Mouse (Mus musculus) regulatory T cell (primary cell): ENCODE results near the gene Mgll.

ENCODE experiments used
- in situ Hi-C: fragments of 300-600 bp; cut with MboI, MseI; formaldehyde crosslinking; loops from one replicate; pipeline ENCODE4 v1.15.1; 2025; ENCODE audit warnings: high pct_unique_total_duplicates

The Mgll gene

DNA sequence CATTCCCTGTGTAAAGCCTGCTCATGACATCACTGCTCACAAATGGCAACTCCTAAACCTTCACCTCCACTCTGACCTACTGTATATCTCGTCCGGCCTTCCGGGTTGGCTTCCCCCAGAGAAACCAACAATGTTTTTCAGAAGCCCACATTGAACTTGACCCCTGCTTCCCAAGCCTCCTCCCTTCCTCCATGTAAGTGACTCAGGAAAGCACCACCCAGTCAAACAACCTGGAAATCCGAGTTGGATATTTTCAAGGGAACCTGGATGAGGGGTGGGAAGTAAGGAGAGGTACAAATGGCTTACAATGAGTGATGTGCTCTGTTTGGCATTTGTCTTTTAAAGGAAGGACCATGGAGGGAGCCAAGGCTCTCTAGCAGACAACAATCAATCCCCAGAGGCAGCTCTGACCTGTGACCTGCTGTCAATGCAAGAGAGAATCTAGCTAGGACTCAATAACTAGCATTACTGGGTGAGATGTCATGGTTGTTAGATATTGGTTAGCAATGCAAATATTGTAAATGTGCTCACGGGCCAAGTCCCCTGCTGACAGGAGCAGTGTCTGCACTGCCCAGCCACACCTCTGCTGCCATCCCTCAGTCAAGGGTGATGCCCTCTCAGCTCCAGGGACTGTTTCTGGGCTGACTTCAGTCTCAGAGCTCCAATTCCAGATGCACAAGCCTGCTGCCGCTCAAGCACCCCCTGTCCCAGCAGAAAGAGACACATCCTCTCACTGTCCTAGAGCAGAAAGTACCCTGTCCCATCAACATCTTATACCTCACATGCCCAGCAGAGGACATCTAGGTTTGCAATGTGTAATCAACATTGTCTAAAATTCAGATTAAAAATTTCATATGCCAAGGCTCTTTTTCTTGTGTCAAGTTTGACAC is 6.8 kb upstream of the Mgll start:
- in situ Hi-C loops: no loop called here

DNA sequence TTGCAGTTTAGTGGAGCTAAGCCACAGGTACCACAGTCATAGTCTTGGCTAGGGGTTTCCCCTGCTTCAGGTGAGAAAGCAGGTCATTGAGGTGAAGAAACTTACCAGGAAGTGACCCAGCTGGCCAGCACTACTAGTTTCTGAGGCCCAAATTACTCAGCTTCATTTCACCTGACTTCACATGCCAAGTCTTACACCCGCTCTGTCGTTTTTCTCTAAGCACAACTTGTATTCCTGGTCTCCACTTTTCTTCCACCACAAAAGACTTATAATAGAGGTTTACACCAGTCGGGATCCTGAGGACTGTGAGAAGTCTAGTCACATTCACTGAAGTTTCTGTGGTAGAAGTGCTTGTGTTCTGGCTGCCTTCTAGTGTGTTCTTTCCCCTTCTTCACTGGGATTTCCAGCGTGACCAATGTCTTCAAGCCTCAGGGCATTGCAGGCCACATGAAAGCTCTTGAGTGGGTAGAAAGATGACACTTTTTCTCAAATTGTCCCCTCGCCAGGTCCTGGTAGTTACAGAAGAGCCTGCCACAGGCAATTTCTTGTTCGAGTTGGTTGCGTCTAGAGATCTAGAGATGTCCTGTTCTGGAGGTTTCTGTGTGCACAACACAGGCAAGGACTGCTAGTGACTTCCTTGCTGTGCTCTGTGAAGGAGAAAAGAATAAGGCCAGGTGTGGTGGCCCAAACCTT is 6.0 kb upstream of the Mgll start:
- in situ Hi-C loops: no loop called here

DNA sequence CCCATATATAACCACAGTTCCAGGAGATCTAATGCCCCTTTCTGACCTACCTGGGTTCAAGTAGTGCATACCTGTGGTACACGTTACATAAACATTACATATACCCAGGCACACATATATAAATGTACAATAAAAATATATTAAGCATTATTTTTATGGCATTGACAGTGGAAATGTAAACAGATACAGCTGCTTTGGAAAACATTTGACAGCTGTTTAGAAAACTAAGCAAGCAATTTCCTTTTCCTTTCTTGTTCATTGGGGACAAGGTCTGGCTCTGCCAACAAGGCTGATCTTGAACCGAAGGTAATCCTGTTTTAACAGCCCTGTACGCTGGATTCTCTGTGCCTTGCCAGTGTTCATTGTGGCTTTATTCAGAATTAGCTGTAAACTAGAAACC is 3.2 kb upstream of the Mgll start:
- in situ Hi-C loops: no loop called here

DNA sequence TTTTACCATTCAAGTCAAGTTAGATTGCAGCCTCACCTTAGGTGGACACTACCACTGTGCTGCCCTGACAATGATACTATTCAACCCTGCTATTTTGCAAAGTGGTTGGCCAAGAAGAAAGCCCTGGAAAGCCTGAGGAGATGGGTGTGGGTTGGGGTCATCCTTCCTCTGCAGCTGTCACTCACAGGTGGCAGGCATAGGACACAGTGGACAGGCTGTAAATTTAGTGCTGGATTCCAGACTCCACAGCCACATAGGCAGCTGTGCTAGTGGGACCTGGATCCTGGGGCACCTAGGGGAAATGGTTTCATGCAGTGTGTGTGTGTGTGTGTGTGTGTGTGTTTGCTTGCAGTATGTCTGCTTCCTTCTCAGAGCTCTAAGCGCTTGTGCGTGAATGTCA is 1.3 kb upstream of the Mgll start:
- in situ Hi-C loops: no loop called here

DNA sequence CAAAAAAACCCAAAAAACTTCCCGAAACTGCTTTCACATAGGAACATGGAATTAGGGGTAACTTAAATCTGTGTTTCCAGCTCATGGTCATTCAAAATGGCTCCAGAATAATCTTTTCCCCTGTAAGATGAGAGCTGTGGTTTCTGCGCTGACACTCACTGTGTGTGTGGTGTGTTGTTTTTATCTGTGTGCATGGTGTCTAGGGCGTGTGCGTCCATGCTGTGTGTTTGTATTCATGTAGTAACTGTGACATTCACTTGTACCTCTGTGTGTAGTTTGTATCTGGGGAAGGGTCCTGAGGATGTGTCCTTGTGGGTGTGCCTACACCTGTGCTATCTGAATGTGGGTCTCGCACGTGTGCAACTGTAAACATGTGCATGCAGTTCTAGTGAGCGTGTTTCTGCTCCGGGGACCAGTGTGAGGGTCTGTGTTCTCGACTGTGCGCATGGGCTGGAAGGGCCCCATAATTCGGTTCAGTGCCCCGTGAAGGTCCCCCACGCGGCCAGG is 353 bp upstream of the Mgll start:
- in situ Hi-C loops: no loop called here

DNA sequence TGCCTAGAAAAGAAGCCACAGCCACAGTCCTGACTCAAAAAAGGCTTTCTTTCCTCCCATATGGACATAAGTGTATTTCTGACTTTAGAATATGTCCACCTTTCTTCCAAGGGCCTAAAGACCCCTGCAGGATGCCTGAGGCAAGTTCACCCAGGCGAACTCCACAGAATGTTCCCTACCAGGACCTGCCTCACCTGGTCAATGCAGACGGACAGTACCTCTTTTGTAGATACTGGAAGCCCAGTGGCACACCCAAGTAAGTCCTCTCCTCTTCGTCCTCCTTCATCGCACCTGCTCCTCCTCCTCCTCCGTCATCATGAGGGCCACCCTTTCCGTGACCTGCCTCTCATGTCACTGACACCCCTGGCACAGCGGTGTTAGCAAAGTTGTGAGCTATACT is 1.4 kb downstream of the Mgll start:
- in situ Hi-C loops: no loop called here

DNA sequence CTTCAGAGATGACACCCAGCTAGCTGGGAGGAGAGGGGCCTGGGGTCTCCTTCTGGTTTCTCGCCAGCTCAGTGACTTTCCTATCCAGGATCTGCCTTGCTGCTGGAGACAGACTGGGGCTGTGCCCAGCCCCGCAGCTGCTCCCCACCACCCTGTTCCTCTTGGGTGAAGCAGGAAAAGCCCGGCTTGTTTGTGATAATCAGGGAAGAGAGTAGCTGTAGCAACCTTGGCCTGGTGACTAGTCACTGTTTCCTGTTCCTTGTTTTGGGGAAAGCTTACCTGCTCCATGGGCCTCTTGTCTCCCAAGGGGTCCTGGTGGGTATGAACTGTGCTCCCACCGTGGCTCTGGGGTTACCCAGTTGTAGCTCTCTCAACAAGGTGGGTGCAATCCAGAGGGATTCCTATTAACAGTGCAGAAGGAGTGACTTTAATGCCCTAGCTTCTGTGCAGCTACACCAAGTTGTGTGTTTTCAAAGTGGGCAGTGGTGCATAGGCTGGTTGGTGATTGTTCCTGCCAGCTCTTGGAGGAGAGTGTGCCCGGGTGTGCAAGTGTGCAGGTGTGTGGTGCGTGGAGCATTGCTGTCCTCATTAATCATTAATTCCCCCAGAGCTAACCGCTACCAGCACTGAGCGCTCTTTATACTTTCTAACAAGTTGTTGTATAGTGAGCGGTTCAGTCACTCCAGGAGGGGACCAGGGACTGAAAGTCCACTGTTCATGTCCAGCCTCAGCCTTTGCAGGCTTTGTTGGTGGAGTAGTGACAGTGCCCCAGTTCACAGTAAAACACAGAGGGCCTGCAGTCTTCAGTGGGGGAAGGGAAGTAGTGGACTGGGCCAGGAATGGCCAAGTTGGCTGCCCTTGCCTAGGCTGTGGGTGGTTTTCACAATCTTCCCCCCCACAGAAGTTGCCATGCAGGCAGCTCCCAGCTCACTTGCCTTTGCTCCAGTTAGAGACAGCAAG is 2.3 kb downstream of the Mgll start:
- in situ Hi-C loops: no loop called here

DNA sequence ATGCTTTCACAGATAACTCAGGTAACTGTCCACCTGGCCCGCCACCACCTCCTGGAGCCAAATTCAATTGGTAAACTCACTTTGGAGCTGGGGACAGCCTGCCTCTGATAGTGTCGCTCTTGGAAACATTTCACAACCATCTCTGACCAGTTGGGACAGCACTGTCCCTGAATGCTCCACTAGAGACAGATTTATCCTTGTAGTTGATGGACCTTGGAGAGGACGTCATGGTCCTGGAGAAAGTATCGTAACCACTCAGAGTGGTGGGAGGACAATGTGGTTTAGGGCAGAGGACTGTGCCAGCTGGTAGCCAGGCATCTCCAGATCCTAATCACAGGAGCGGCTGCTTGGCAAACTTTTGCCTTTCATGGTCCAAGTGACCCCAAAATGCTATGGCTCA is 3.3 kb downstream of the Mgll start:
- in situ Hi-C loops: no loop called here

DNA sequence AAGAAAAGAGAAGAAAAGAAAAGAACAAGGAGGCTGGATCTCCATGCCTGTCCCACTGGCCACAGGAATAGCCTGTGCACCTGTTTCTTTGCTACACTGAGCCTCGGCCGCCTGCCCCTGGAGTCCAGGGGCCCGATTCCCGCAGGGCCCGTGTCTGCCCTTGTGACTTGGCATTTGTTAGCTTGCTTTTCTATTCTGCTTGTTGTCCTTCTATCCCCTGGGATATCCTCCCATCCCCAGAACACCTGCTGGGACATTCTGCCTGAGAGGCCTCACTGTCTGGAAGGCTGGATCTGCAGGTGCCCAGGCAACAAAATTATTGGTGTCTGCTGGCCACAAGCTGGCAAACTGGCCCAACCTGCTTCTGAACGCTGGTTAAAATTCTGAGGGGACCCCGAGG is 3.8 kb downstream of the Mgll start:
- in situ Hi-C loops: no loop called here

DNA sequence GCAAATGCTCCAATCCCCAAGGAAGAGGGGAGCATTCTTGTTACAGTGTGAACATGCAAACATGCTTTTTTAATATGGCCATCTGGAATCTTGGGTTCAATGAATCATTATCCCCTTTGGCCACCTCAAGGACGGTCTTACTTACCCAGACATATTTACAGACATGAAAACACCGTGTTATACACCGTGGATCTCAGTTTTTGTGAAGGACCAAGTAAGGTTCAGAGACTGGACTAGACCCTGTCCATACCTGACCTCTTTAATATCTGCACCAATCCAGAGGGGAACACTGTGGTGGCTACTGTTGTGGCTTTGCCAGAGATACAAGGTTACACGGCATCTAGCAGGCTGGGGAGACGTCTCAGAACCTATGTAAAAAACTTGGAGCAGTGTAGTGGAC is 4.3 kb downstream of the Mgll start:
- in situ Hi-C loops: no loop called here

DNA sequence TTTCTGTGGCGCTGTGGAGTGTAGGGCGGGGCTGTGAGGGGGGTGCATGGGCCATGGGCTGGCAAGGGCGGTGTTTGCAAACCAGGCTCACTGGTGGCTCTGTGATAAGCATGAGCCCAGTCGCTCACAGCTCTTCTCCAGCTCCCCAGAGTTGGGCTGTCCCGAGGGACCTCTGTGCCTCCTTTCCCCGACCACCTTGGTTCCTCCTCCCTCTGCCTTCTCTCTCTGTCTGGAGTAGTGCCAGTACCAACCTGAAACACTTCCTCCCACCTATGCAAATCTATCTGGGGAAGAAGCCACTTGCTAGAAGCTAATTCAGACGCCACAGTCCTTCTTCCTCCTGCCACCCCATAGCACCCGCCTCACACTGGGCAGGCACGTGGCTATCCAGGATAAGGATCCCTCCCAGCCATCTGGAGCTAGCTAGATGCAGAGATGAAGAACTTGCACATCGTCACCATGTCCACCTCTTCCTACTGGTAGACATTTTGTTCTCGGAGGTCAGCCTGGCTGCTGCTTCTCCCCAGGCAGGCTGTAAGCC is 7.1 kb downstream of the Mgll start:
- in situ Hi-C loops: no loop called here

DNA sequence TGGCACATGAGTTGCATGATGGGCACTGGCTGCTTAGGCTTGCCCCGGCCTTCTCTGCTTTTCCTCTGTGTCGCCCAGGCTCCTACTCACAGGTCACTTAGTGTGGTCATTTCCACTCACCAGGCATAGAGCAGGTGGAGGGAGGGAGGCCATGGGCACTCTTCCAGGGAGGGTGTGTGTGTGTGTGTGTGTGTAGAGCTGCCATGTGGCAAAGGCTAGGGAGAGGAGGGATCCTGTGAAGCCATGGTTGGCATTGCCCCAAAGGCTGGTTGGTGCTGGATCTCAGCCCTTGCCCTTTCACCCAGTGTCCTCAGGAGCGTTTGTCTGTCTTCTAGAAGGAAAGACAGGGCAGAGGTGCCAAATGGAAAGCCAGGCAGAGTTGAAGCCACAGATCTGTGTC is 7.8 kb downstream of the Mgll start:
- in situ Hi-C loops: no loop called here

DNA sequence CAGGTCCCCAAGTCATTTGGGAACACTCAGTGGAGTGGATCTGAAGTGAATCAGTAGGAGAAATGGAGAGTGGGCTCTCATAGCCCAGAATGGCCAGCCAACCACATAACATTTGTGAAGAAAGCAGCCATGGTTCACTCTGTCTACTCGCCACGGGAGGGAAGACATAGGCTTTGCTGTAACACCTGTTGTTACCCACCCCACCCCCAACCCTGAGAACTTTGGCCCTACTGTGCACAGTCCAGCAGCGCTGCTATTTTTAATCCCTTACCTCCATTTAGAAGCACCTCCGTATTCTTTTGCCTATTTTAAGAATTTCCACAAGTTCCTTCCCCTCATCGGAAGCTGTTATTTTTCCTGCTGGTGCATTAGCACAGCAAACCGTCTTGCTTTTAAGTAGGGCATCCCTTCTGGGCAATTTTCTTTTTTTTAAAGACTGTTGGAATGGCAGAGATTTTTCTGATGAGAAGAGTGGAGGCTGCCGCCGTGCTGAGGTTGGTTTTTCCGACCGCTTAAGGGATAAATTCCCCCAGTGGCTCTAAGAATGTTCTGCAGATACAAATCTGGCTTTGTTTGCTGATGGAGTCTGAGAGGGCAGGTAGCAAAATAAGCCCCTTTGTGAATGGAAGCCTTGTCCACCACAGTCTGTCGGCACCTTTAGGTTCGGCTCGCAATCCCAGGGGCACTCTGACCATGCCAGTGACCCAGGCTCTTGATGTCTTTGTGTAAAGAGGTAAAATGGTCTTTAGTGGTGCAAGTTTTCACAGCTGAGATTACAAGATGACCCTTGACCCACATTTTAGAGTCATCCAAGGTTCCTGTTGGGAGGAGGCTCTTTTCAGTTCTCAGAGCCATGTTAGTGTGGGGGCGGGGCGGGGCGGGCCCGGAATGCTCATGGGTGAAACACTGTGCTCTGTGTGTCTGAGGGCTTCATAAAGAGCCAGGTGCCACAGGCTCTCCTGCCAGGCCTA is 8.7 kb downstream of the Mgll start:
- in situ Hi-C loops: no loop called here

DNA sequence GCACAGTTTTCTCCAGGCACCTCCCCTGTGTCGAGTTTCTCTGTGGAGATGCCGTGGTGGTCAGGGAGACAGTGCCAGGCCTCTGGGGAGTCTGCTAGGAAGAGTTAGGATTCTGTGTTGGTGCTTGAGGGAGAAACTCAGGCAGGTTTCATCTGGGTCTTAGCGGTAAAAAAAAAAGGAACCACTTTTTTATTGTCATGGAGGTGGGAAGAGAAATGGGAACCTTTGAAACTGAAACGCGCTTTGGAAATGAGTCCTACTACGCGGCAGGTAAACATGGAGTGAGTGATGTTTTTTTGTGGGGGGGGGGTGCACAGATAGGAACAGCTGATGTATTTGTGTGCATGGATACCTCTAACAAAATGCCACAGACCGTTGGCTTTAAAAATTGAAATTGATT is 12.1 kb downstream of the Mgll start:
- in situ Hi-C loops: no loop called here

DNA sequence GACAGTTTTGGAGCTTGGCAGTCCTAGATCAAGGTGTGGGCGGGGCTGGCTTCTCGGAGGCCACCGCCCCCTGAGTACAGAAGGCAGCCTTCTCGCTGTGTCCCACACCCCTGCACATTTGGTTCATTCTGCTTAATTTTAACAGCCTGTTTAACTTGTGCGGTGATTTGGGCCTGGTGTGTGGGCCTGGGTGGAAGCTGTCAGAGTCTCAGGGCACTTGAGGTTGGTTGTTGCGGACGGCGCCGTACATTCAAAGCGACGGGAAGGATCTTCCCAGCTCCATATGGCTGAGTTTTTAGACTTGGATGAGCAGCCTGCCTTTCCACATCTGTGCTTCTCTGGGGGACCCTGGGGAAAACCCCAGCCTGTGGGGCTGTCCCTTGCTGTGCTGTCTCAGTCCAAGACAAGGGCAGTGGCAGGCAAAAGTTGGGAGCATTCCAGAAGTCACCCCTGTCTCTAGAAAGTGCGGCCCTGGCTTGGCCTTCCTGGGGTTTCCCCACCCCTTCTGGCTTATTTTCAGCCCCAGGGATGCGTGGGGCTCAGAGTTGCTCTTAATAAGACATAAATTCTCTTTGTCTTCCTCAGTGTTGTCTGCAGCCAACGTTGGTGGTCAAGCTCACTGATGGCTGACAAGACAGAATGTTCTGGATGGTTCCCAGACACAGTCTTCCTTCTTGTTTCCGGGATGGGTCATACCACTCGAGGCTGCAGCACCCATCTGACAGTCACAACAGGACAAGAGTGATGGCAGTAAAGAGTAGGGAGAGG is 12.7 kb downstream of the Mgll start:
- in situ Hi-C loops: no loop called here

DNA sequence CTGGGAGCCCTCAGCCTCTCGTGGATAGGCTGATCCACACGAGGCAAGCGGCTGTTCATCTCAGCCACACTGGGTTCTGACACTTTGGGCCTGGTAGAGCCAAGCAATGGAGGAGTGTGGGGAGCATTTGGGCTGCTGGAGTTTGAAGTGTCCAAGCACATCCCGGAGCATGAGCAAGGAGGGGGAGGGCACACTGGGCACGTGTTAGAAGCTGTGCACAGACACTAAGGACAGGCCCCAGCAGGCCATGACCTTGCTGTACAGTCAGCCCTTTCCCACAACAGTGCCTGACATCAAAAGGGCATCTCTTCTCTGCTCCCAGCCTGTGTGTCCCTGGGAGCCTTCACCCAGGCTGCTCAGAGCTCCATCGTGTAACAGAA is 13.3 kb downstream of the Mgll start:
- in situ Hi-C loops: no loop called here

DNA sequence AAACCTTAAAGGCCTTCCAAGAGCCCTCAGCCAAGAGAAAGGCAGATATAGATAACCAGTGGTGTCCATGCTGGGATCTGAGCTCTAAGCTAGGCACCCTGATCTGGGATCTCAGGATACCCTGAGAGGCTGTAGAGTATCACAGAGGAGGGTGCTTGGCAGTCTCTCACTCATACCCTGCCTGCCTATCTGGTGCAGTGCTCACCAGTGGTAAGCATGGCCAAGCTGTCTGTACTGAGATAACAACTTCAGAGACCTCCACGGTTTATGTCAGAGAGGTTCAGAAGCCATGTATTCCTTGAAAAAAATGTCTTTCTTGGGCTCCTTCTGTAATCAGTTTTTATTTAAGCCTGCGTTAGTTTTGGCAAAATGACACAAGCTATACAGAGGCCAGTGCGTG is 16.8 kb downstream of the Mgll start:
- in situ Hi-C loops: loop anchor here (5.0 kb wide), 1 partner anchor 61 kb away; no protein-coding TSS in a partner anchor

DNA sequence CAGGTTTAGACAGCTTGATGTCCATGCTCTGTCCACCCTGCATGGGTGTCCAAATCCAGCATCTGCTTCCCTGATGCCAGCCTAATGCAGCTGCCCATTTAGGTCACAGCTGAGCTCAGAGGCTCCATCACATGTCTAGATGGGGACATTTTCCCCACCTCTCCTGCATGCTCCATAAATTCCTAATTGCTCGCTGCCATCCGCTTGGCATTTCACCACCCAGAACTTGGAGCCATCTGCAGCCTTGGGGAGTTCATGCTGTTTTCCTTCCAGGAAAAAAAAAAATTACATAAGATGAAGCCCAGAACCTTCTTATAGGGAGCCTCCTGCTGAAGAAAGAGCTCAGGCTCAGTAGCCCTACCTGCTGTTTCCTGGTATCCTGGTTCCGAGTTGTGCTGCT is 17.6 kb downstream of the Mgll start:
- in situ Hi-C loops: loop anchor here (5.0 kb wide), 1 partner anchor 61 kb away; no protein-coding TSS in a partner anchor

DNA sequence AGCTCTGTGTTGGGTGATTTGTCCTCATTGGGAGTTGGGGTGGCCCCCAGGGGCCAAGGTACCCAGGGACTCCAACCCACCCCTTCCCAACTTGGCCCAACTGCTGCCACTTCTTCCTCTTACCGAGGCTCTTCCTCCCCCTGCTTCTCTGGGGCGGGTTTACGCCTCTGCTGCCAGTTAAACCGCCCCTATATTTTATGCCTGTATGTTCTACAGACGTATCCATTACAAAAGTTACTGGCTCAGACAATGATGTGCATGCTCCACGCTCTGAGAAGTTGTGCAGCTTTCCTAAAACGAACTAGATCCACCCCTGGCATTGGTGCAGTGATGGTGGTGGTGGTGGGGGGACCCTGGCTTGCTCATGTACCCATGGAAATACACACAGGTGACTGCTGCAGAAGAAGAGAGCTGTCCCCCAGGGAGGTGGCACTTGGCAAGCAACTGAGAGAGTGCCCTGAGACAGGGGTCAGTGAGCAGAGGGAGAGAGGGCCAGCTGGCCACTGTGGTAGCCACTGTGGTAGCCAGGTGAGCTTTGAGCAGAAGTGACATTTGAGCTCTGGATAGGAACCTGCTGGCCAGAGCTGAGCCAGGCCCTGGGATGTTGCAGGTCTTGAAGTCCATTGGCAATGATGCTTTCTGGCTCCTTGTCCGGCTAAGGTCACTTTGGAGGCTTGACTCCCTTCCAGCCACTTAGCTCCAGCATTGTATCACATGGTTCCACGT is 18.2 kb downstream of the Mgll start:
- in situ Hi-C loops: loop anchor here (5.0 kb wide), 1 partner anchor 60 kb away; no protein-coding TSS in a partner anchor
